Comparison of ENCODE assay signal across 10 mouse cellular contexts in genomic region chr3:102165536-102166286, GRCm38 (mm10). TPM values are rescaled to one million over a fixed set of nuclear protein-coding genes. Genes with fewer than 3 reads are reported as not detected.
DNase-seq lines count a peak whose midpoint lies in the region; ATAC-seq and TF ChIP-seq lines count a peak whose summit lies in the region.
"Had no signal": no experiment of that assay in that cellular context is flagged by ENCODE, and none has a peak within 500 bp of the region (broad histone marks: within the 10 kb centered on the region; RNA-seq: fewer than 3 reads in every experiment).

No protein-coding gene starts in this region.

- H3K4me3 ChIP-seq in lung, embryonic 16.5 days (ENCODE audit: low read length): no peak overlapping the region
- no peak overlapping the region for H3K4me3 ChIP-seq in lung, adult 2 months (replicated peaks; ENCODE audit: extremely low read depth, low read depth, low read length)
- H3K4me3 ChIP-seq in liver, embryonic 13.5 days (replicated peaks): peak overlapping the region; percentile 78
- peak overlapping the region; percentile 11; the same call in 1 of the 2 replicates for H3K4me3 ChIP-seq in stomach, embryonic 15.5 days (replicated peaks)

- H3K9me3 ChIP-seq in lung, embryonic 16.5 days (ENCODE audit: control insufficient read depth, low read length): no peaks in the 10 kb centered on the region
- no peaks in the 10 kb centered on the region for H3K9me3 ChIP-seq in liver, embryonic 13.5 days (replicated peaks)
- H3K9me3 ChIP-seq in stomach, embryonic 15.5 days: no peaks in the 10 kb centered on the region

- intact Hi-C loops in gastrocnemius, postnatal 14 days (cut with DNase I; ENCODE audit: low total_unique reads): no loop called here

- ATAC-seq in lung, embryonic 16.5 days (ENCODE audit: low read depth): 0 out of 2 replicates have a peak, but pooled peaks have one; percentile 8
- ATAC-seq in liver, embryonic 13.5 days (ENCODE audit: low read depth): peak; percentile 96
- ATAC-seq in stomach, embryonic 15.5 days (ENCODE audit: insufficient read depth, low FRiP score, low read depth): peak; percentile 91

- WGBS in lung, embryonic 16.5 days: 76% methylated on average over 21 of the region's 21 CpGs
- WGBS in lung, adult 2 months: 76% methylated on average over 21 of the region's 21 CpGs
- WGBS in liver, embryonic 13.5 days (ENCODE audit: insufficient replicate concordance): 23% methylated on average over 21 of the region's 21 CpGs
- WGBS in stomach, embryonic 15.5 days: 82% methylated on average over 21 of the region's 21 CpGs

- peaks cover 27% of the 10 kb centered on the region for H3K4me1 ChIP-seq in lung, embryonic 16.5 days (replicated peaks; ENCODE audit: control insufficient read depth, insufficient read depth, low read length)
- H3K4me1 ChIP-seq in lung, adult 2 months (ENCODE audit: control insufficient read depth, insufficient read depth, low read length): peaks cover 6% of the 10 kb centered on the region; the same call in 1 of the 2 replicates
- H3K4me1 ChIP-seq in liver, embryonic 13.5 days (replicated peaks): peaks cover 76% of the 10 kb centered on the region
- H3K4me1 ChIP-seq in stomach, embryonic 15.5 days: peaks cover 21% of the 10 kb centered on the region

- DNase-seq in lung, adult 2 months: no peak
- DNase-seq in c-Kit-positive CD71-positive TER-119-positive erythroid progenitor cells, embryonic 14.5 days (ENCODE audit: low spot score): peak; percentile 97
- peak; percentile 95 for DNase-seq in liver, embryonic 13.5 days
- DNase-seq in kidney, adult 11 months: no peak
- DNase-seq in gastrocnemius, postnatal 14 days: no peak
- DNase-seq: cerebellum, adult 9-10 months; kidney, adult 18-20 months; thymus, postnatal 4 days had no signal

- TF ChIP-seq POLR2A in lung, adult 2 months (IDR thresholded peaks at IDR 0.05; ENCODE audit: borderline replicate concordance, extremely low read depth, low read depth, low read length): no peak

- TF ChIP-seq CTCF in lung, adult 2 months (IDR thresholded peaks at IDR 0.05; ENCODE audit: insufficient read depth, low read length): no peak

- no peaks in the 10 kb centered on the region for H3K27me3 ChIP-seq in lung, embryonic 16.5 days (ENCODE audit: control insufficient read depth, insufficient read depth, low read depth, low read length)
- no peaks in the 10 kb centered on the region for H3K27me3 ChIP-seq in liver, embryonic 13.5 days
- H3K27me3 ChIP-seq in stomach, embryonic 15.5 days (replicated peaks): no peaks in the 10 kb centered on the region

- H3K27ac ChIP-seq in lung, embryonic 16.5 days (ENCODE audit: low read length): no peak overlapping the region
- peak overlapping the region; percentile 100 for H3K27ac ChIP-seq in liver, embryonic 13.5 days
- no peak overlapping the region for H3K27ac ChIP-seq in stomach, embryonic 15.5 days

- no peak overlapping the region for H3K4me2 ChIP-seq in lung, embryonic 16.5 days (ENCODE audit: low read depth, low read length)
- peak overlapping the region; percentile 79 for H3K4me2 ChIP-seq in liver, embryonic 13.5 days
- H3K4me2 ChIP-seq in stomach, embryonic 15.5 days: no peak overlapping the region

- H3K36me3 ChIP-seq in lung, embryonic 16.5 days (ENCODE audit: control insufficient read depth, insufficient read depth, low read length): peaks cover 27% of the 10 kb centered on the region
- H3K36me3 ChIP-seq in liver, embryonic 13.5 days: peaks cover 37% of the 10 kb centered on the region
- peaks cover 33% of the 10 kb centered on the region for H3K36me3 ChIP-seq in stomach, embryonic 15.5 days

- H3K9ac ChIP-seq in lung, embryonic 16.5 days (ENCODE audit: low read length): no peak overlapping the region
- H3K9ac ChIP-seq in liver, embryonic 13.5 days: peak overlapping the region; percentile 94
- no peak overlapping the region for H3K9ac ChIP-seq in stomach, embryonic 15.5 days

RNA-seq across cellular contexts. Expression of gene Vangl1, which starts 38.8 kb away (rescaled TPM):
- polyA plus RNA-seq in lung, embryonic 16.5 days (2015; fragmentation: Nextera tagmentation; extraction: Ambion mirVana): 27.3 and 28.4 TPM in 2 replicates
- polyA plus RNA-seq in lung, adult 2 months (2012; rRNA removed): 26.9 and 31.5 TPM in 2 replicates
- polyA plus RNA-seq in liver, embryonic 13.5 days (2015; fragmentation: Nextera tagmentation; extraction: Ambion mirVana): 59.4 and 73.6 TPM in 2 replicates
- polyA plus RNA-seq in stomach, embryonic 15.5 days (2015; fragmentation: Nextera tagmentation; extraction: Ambion mirVana): 22.7 and 27.0 TPM in 2 replicates
- total RNA-seq in gastrocnemius, postnatal 14 days (2021): 10 to 100 TPM in 1 of 2 experiments, 1 to 10 TPM in 1; 8.8 to 10.6 TPM

Comparison
In these comparisons a context has a peak if more than half of its experiments do, and no peak if none do; other contexts are left out.
1. ATAC-seq: peak in every context shown above with its lines; median percentile 96 in liver, embryonic 13.5 days; 91 in stomach, embryonic 15.5 days; 8 in lung, embryonic 16.5 days.
2. H3K4me3 ChIP-seq: peak in liver, embryonic 13.5 days (single experiment) and stomach, embryonic 15.5 days (single experiment); none in lung, embryonic 16.5 days (single experiment) and lung, adult 2 months (single experiment).
3. DNase-seq: peak in c-Kit-positive CD71-positive TER-119-positive erythroid progenitor cells, embryonic 14.5 days (single experiment) and liver, embryonic 13.5 days (single experiment); none in lung, adult 2 months (single experiment), kidney, adult 11 months (single experiment) and gastrocnemius, postnatal 14 days (single experiment).